Mouse (Mus musculus): ENCODE results near the gene Gmip. TPM values are rescaled to one million over a fixed set of nuclear protein-coding genes. Genes with fewer than 3 reads are reported as not detected.
A peak's percentile ranks its signal among the peaks of the same experiment; 100 is the strongest.

The Gmip gene
- polyA plus RNA-seq, 1 experiment from 2014 or later, result 8.6 TPM

- no peak overlapping the region for H3K27ac ChIP-seq (replicated peaks; ENCODE audit: low read depth, low read length)
- H3K27me3 ChIP-seq (replicated peaks; ENCODE audit: control insufficient read depth, insufficient read depth, low read length), result no peaks in the 10 kb centered on the region
- no peaks in the 10 kb centered on the region for H3K9me3 ChIP-seq (ENCODE audit: control insufficient read depth, low read length)
- 98% methylated on average over 5 of the region's 5 CpGs for WGBS
- DNase-seq (ENCODE audit: low spot score) (no peak), ATAC-seq (ENCODE audit: low read depth) (no peak)
- no peak overlapping the region for H3K4me3 ChIP-seq (ENCODE audit: low read depth, low read length)
- H3K4me1 ChIP-seq (ENCODE audit: control insufficient read depth, insufficient read depth, low read length), result no peaks in the 10 kb centered on the region
- H3K4me2 ChIP-seq (ENCODE audit: low read depth, low read length), result no peak overlapping the region
- peaks cover 71% of the 10 kb centered on the region for H3K36me3 ChIP-seq (ENCODE audit: control insufficient read depth, insufficient read depth, low read length)
- H3K9ac ChIP-seq (ENCODE audit: low read depth, low read length), result no peak overlapping the region
Measured at GRCm38 (mm10) chr8:69807236-69807635, 1.2 kb upstream of the Gmip start.

- 2% methylated on average over 20 of the region's 23 CpGs for WGBS
- ATAC-seq (ENCODE audit: low read depth) (peak; percentile 67), DNase-seq (ENCODE audit: low spot score) (peak; percentile 66)
- Histone ChIP-seq H3K36me3 (ENCODE audit: control insufficient read depth, insufficient read depth, low read length) (peaks cover 60% of the 10 kb centered on the region), H3K4me3 (ENCODE audit: low read depth, low read length) (peak overlapping the region; percentile 45), H3K27ac (replicated peaks; ENCODE audit: low read depth, low read length) (peak overlapping the region; percentile 46; the same call in 1 of the 2 replicates), H3K4me1 (ENCODE audit: control insufficient read depth, insufficient read depth, low read length) (no peaks in the 10 kb centered on the region), H3K4me2 (ENCODE audit: low read depth, low read length) (peak overlapping the region; percentile 80), H3K9ac (ENCODE audit: low read depth, low read length) (peak overlapping the region; percentile 65), H3K27me3 (replicated peaks; ENCODE audit: control insufficient read depth, insufficient read depth, low read length) (no peaks in the 10 kb centered on the region), H3K9me3 (ENCODE audit: control insufficient read depth, low read length) (no peaks in the 10 kb centered on the region)
Measured at GRCm38 (mm10) chr8:69808864-69809403, 455 bp downstream of the Gmip start.

- H3K27me3 ChIP-seq (replicated peaks; ENCODE audit: control insufficient read depth, insufficient read depth, low read length), result no peaks in the 10 kb centered on the region
- no peak overlapping the region for H3K9ac ChIP-seq (ENCODE audit: low read depth, low read length)
- no peak overlapping the region for H3K27ac ChIP-seq (replicated peaks; ENCODE audit: low read depth, low read length)
- DNase-seq (ENCODE audit: low spot score) (no peak), ATAC-seq (ENCODE audit: low read depth) (no peak)
- 69% methylated on average over 3 of the region's 3 CpGs for WGBS
- H3K9me3 ChIP-seq (ENCODE audit: control insufficient read depth, low read length), result no peaks in the 10 kb centered on the region
- no peak overlapping the region for H3K4me2 ChIP-seq (ENCODE audit: low read depth, low read length)
- H3K4me1 ChIP-seq (ENCODE audit: control insufficient read depth, insufficient read depth, low read length), result no peaks in the 10 kb centered on the region
- H3K36me3 ChIP-seq (ENCODE audit: control insufficient read depth, insufficient read depth, low read length), result peaks cover 60% of the 10 kb centered on the region
- H3K4me3 ChIP-seq (ENCODE audit: low read depth, low read length), result no peak overlapping the region
Measured at GRCm38 (mm10) chr8:69809820-69810219, 1.3 kb downstream of the Gmip start.

- no peak for DNase-seq (ENCODE audit: low spot score)
- H3K27me3 ChIP-seq (replicated peaks; ENCODE audit: control insufficient read depth, insufficient read depth, low read length), result no peaks in the 10 kb centered on the region
- no peak overlapping the region for H3K9ac ChIP-seq (ENCODE audit: low read depth, low read length)
- peaks cover 55% of the 10 kb centered on the region for H3K36me3 ChIP-seq (ENCODE audit: control insufficient read depth, insufficient read depth, low read length)
- no peak overlapping the region for H3K4me2 ChIP-seq (ENCODE audit: low read depth, low read length)
- H3K9me3 ChIP-seq (ENCODE audit: control insufficient read depth, low read length), result no peaks in the 10 kb centered on the region
- H3K27ac ChIP-seq (replicated peaks; ENCODE audit: low read depth, low read length), result no peak overlapping the region
- H3K4me3 ChIP-seq (ENCODE audit: low read depth, low read length), result no peak overlapping the region
- no peaks in the 10 kb centered on the region for H3K4me1 ChIP-seq (ENCODE audit: control insufficient read depth, insufficient read depth, low read length)
- no peak for ATAC-seq (ENCODE audit: low read depth)
- WGBS, result 92% methylated on average over 2 of the region's 2 CpGs
Measured at GRCm38 (mm10) chr8:69814881-69815280, 6.4 kb downstream of the Gmip start.

- no peak overlapping the region for H3K4me2 ChIP-seq (ENCODE audit: low read depth, low read length)
- ATAC-seq (ENCODE audit: low read depth), result no peak
- no peak for DNase-seq (ENCODE audit: low spot score)
- no peaks in the 10 kb centered on the region for H3K4me1 ChIP-seq (ENCODE audit: control insufficient read depth, insufficient read depth, low read length)
- H3K27me3 ChIP-seq (replicated peaks; ENCODE audit: control insufficient read depth, insufficient read depth, low read length), result no peaks in the 10 kb centered on the region
- no peak overlapping the region for H3K27ac ChIP-seq (replicated peaks; ENCODE audit: low read depth, low read length)
- WGBS, result 88% methylated on average over 4 of the region's 4 CpGs
- H3K9me3 ChIP-seq (ENCODE audit: control insufficient read depth, low read length), result no peaks in the 10 kb centered on the region
- peaks cover 55% of the 10 kb centered on the region for H3K36me3 ChIP-seq (ENCODE audit: control insufficient read depth, insufficient read depth, low read length)
- no peak overlapping the region for H3K9ac ChIP-seq (ENCODE audit: low read depth, low read length)
- H3K4me3 ChIP-seq (ENCODE audit: low read depth, low read length), result no peak overlapping the region
Measured at GRCm38 (mm10) chr8:69815396-69815795, 6.9 kb downstream of the Gmip start.

- ATAC-seq (ENCODE audit: low read depth) (no peak), DNase-seq (ENCODE audit: low spot score) (no peak)
- Histone ChIP-seq H3K9me3 (ENCODE audit: control insufficient read depth, low read length) (no peaks in the 10 kb centered on the region), H3K4me3 (ENCODE audit: low read depth, low read length) (no peak overlapping the region), H3K9ac (ENCODE audit: low read depth, low read length) (no peak overlapping the region), H3K36me3 (ENCODE audit: control insufficient read depth, insufficient read depth, low read length) (peaks cover 24% of the 10 kb centered on the region; the same call in 1 of the 2 replicates), H3K4me2 (ENCODE audit: low read depth, low read length) (no peak overlapping the region), H3K27ac (replicated peaks; ENCODE audit: low read depth, low read length) (no peak overlapping the region), H3K4me1 (ENCODE audit: control insufficient read depth, insufficient read depth, low read length) (peaks cover 11% of the 10 kb centered on the region), H3K27me3 (replicated peaks; ENCODE audit: control insufficient read depth, insufficient read depth, low read length) (no peaks in the 10 kb centered on the region)
- 87% methylated on average over 6 of the region's 9 CpGs for whole genome bisulfite sequencing
Measured at GRCm38 (mm10) chr8:69820466-69820865, 12.0 kb downstream of the Gmip start.

GRCm38 (mm10) chr8:69821971-69822385 is 13.5 kb downstream of the Gmip start:
- H3K9ac ChIP-seq (ENCODE audit: low read depth, low read length), result peak overlapping the region; percentile 76
- H3K4me1 ChIP-seq (ENCODE audit: control insufficient read depth, insufficient read depth, low read length), result peaks cover 11% of the 10 kb centered on the region
- no peaks in the 10 kb centered on the region for H3K9me3 ChIP-seq (ENCODE audit: control insufficient read depth, low read length)
- ATAC-seq (ENCODE audit: low read depth) (peak; percentile 51), DNase-seq (ENCODE audit: low spot score) (peak; percentile 68)
- peak overlapping the region; percentile 62 for H3K4me3 ChIP-seq (ENCODE audit: low read depth, low read length)
- peak overlapping the region; percentile 63 for H3K27ac ChIP-seq (replicated peaks; ENCODE audit: low read depth, low read length)
- H3K4me2 ChIP-seq (ENCODE audit: low read depth, low read length), result peak overlapping the region; percentile 86
- H3K27me3 ChIP-seq (replicated peaks; ENCODE audit: control insufficient read depth, insufficient read depth, low read length), result no peaks in the 10 kb centered on the region
- WGBS, result 0% methylated on average over 9 of the region's 22 CpGs
- H3K36me3 ChIP-seq (ENCODE audit: control insufficient read depth, insufficient read depth, low read length), result peaks cover 21% of the 10 kb centered on the region

- Histone ChIP-seq H3K4me1 (ENCODE audit: control insufficient read depth, insufficient read depth, low read length) (peaks cover 11% of the 10 kb centered on the region), H3K27me3 (replicated peaks; ENCODE audit: control insufficient read depth, insufficient read depth, low read length) (no peaks in the 10 kb centered on the region), H3K4me2 (ENCODE audit: low read depth, low read length) (peak within 1 kb of the TSS; percentile 86), H3K36me3 (ENCODE audit: control insufficient read depth, insufficient read depth, low read length) (peaks cover 18% of the 10 kb centered on the region), H3K4me3 (ENCODE audit: low read depth, low read length) (peak within 1 kb of the TSS; percentile 62), H3K9ac (ENCODE audit: low read depth, low read length) (peak within 1 kb of the TSS; percentile 76), H3K9me3 (ENCODE audit: control insufficient read depth, low read length) (no peaks in the 10 kb centered on the region), H3K27ac (replicated peaks; ENCODE audit: low read depth, low read length) (peak within 1 kb of the TSS; percentile 63)
- ATAC-seq (ENCODE audit: low read depth), result peak; percentile 86
- peak; percentile 93 for DNase-seq (ENCODE audit: low spot score)
- WGBS, result 1% methylated on average over 23 of the region's 35 CpGs
Measured at GRCm38 (mm10) chr8:69822386-69823191, 14.1 kb downstream of the Gmip start, which contains the start of gene Lpar2. TSS of gene Lpar2 (plus strand) at chr8:69822429.

Data from embryonic facial prominence, embryonic 14.5 days (tissue).